Mouse (Mus musculus): ENCODE results near the gene Gpc4. TPM values are rescaled to one million over a fixed set of nuclear protein-coding genes. Genes with fewer than 3 reads are reported as not detected.

Gene Gpc4
- total and polyA plus RNA-seq, 2 experiments from 2014 or later, result 19.1 to 33.9 TPM

- ATAC-seq (ENCODE audit: insufficient read depth, low read depth) (0 out of 2 replicates have a peak, but pooled peaks have one; percentile 20), DNase-seq (ENCODE audit: low spot score) (peak; percentile 5)
- H3K4me2 ChIP-seq (ENCODE audit: low read depth, low read length), result no peak overlapping the region
These were observed 147.4 kb downstream of the Gpc4 start for GRCm38 (mm10) chrX:52017660-52018059.

More at GRCm38 (mm10) chrX:52017660-52018059, 147.4 kb downstream of the Gpc4 start:
- Histone ChIP-seq H3K9ac (replicated peaks; ENCODE audit: low read depth, low read length) (no peak overlapping the region), H3K27ac (ENCODE audit: low read depth) (no peak overlapping the region), H3K27me3 (ENCODE audit: control insufficient read depth, insufficient read depth, low read length) (no peaks in the 10 kb centered on the region), H3K4me3 (ENCODE audit: low read depth, low read length) (no peak overlapping the region), H3K4me1 (ENCODE audit: control insufficient read depth, insufficient read depth) (no peaks in the 10 kb centered on the region), H3K9me3 (replicated peaks; ENCODE audit: control insufficient read depth, low read length) (no peaks in the 10 kb centered on the region), H3K36me3 (replicated peaks; ENCODE audit: control insufficient read depth, insufficient read depth, low read length) (no peaks in the 10 kb centered on the region)
- 63% methylated on average over 9 of the region's 9 CpGs for WGBS
- TF ChIP-seq CTCF (IDR thresholded peaks at IDR 0.05; ENCODE audit: low read depth), result no peak
- TF ChIP-seq EP300 (IDR thresholded peaks at IDR 0.05; ENCODE audit: low read depth), result no peak

Other genes with a start within 250 kb of the Gpc4 start
- not detected in 2 replicates for gene 1700080O16Rik, start 192.5 kb downstream of the Gpc4 start, total RNA-seq (2014; rRNA removed; ENCODE audit: low replicate concordance)
- not detected in 2 replicates for gene 1700080O16Rik, start 192.5 kb downstream of the Gpc4 start, polyA plus RNA-seq (2015; fragmentation: Nextera tagmentation; extraction: Ambion mirVana)

All from heart, postnatal 0 days (tissue).